Mouse (Mus musculus) lung, embryonic 16.5 days (tissue): ENCODE measurements around the gene Tha1. TPM values are rescaled to one million over a fixed set of nuclear protein-coding genes. Genes with fewer than 3 reads are reported as not detected.
A peak's percentile ranks its signal among the peaks of the same experiment; 100 is the strongest.

ENCODE experiments used
- ATAC-seq: fragments of 200-750 bp; cut with Nextera tagmentation; 2 replicates; pipeline ENCODE4 v1.8.0; 2017; ENCODE audit warnings: low read depth, mild to moderate bottlenecking, moderate library complexity
- H3K27ac ChIP-seq: fragments of 300-500 bp; sonication (generic); 2 replicates; pipeline ENCODE4 v1.5.1; 2014; ENCODE audit warnings: mild to moderate bottlenecking, control low read depth, low read length
- H3K27me3 ChIP-seq: fragments of 300-500 bp; sonication (generic); 2 replicates; pipeline ENCODE4 v1.6.1; 2014; ENCODE audit warnings: low read depth, low read length, mixed read lengths; ENCODE audit not compliant: control insufficient read depth, insufficient read depth
- H3K36me3 ChIP-seq: fragments of 300-500 bp; sonication (generic); 2 replicates; pipeline ENCODE4 v1.6.1; 2014; ENCODE audit warnings: low read length; ENCODE audit not compliant: control insufficient read depth, insufficient read depth
- H3K4me1 ChIP-seq: fragments of 300-500 bp; sonication (generic); replicated peaks from 2 replicates; pipeline ENCODE4 v1.6.1; 2014; ENCODE audit warnings: low read length, mixed read lengths; ENCODE audit not compliant: control insufficient read depth, insufficient read depth
- H3K4me2 ChIP-seq: fragments of 300-500 bp; sonication (generic); 2 replicates; pipeline ENCODE4 v1.6.1; 2014; ENCODE audit warnings: low read depth, low read length, control low read depth
- H3K4me3 ChIP-seq: fragments of 300-500 bp; sonication (generic); 2 replicates; pipeline ENCODE4 v1.5.1; 2014; ENCODE audit warnings: mild to moderate bottlenecking, low read length, control low read depth
- H3K9ac ChIP-seq: fragments of 300-500 bp; sonication (generic); 2 replicates; pipeline ENCODE4 v1.6.1; 2014; ENCODE audit warnings: low read length, control low read depth
- H3K9me3 ChIP-seq: fragments of 300-500 bp; sonication (generic); 2 replicates; pipeline ENCODE4 v1.6.1; 2016; ENCODE audit warnings: low read length; ENCODE audit not compliant: control insufficient read depth
- WGBS: fragments of 180-500 bp; shearing (Covaris S2); extraction: QIAGEN DNeasy Blood & Tissue Kit; methylation state at CpG from one replicate; pipeline ENCODE4 v1.1.7; 2014; 5-methylcytosine and 5-hydroxymethylcytosine counted together
- polyA plus RNA-seq: library from polyadenylated mRNA; unstranded; fragments of >200 nt; fragmentation: Nextera tagmentation; extraction: Ambion mirVana; gene quantifications from 2 replicates; pipeline ENCODE4 v1.2.1, GENCODE M21; 2015

Tha1 gene
- polyA plus RNA-seq, 1 experiment from 2014 or later, result 4.6 TPM

- Histone ChIP-seq H3K27ac (no peak overlapping the region), H3K4me2 (no peak overlapping the region), H3K9me3 (no peaks in the 10 kb centered on the region), H3K4me1 (peaks cover 26% of the 10 kb centered on the region), H3K4me3 (no peak overlapping the region), H3K27me3 (no peaks in the 10 kb centered on the region), H3K9ac (no peak overlapping the region), H3K36me3 (no peaks in the 10 kb centered on the region)
- no peak for ATAC-seq
- WGBS, result 24% methylated on average over 6 of the region's 6 CpGs
Observed at GRCm38 (mm10) chr11:117875681-117876080, 2.4 kb upstream of the Tha1 start.

GRCm38 (mm10) chr11:117874419-117874818 lies 1.1 kb upstream of the Tha1 start:
- Histone ChIP-seq H3K4me1 (peaks cover 25% of the 10 kb centered on the region), H3K9ac (no peak overlapping the region), H3K4me3 (no peak overlapping the region), H3K36me3 (no peaks in the 10 kb centered on the region), H3K9me3 (no peaks in the 10 kb centered on the region), H3K27me3 (no peaks in the 10 kb centered on the region), H3K27ac (no peak overlapping the region), H3K4me2 (no peak overlapping the region)
- no peak for ATAC-seq
- 54% methylated on average over 4 of the region's 4 CpGs for WGBS

- Histone ChIP-seq H3K4me3 (no peak overlapping the region), H3K36me3 (no peaks in the 10 kb centered on the region), H3K9me3 (no peaks in the 10 kb centered on the region), H3K27me3 (no peaks in the 10 kb centered on the region), H3K4me2 (peak overlapping the region; percentile 99; the same call in 1 of the 2 replicates), H3K27ac (no peak overlapping the region), H3K9ac (no peak overlapping the region), H3K4me1 (peaks cover 12% of the 10 kb centered on the region; the same call in 1 of the 2 replicates)
- WGBS, result 59% methylated on average over 12 of the region's 12 CpGs
- ATAC-seq, result no peak
Observed at GRCm38 (mm10) chr11:117871911-117872584, 1.2 kb downstream of the Tha1 start.

- Histone ChIP-seq H3K4me2 (no peak overlapping the region), H3K27ac (no peak overlapping the region), H3K9me3 (no peaks in the 10 kb centered on the region), H3K9ac (no peak overlapping the region), H3K36me3 (no peaks in the 10 kb centered on the region), H3K27me3 (no peaks in the 10 kb centered on the region), H3K4me1 (peaks cover 12% of the 10 kb centered on the region; the same call in 1 of the 2 replicates), H3K4me3 (no peak overlapping the region)
- WGBS, result 61% methylated on average over 5 of the region's 5 CpGs
- no peak for ATAC-seq
Observed at GRCm38 (mm10) chr11:117871376-117871775, 1.9 kb downstream of the Tha1 start.

GRCm38 (mm10) chr11:117870688-117871365 lies 2.5 kb downstream of the Tha1 start:
- Histone ChIP-seq H3K36me3 (no peaks in the 10 kb centered on the region), H3K4me3 (no peak overlapping the region), H3K9me3 (no peaks in the 10 kb centered on the region), H3K4me1 (peaks cover 12% of the 10 kb centered on the region; the same call in 1 of the 2 replicates), H3K9ac (no peak overlapping the region), H3K4me2 (no peak overlapping the region), H3K27ac (no peak overlapping the region), H3K27me3 (no peaks in the 10 kb centered on the region)
- WGBS, result 38% methylated on average over 12 of the region's 12 CpGs
- peak; percentile 26 for ATAC-seq

- peaks cover 3% of the 10 kb centered on the region; the same call in 1 of the 2 replicates for H3K27me3 ChIP-seq
- no peaks in the 10 kb centered on the region for H3K9me3 ChIP-seq
- ATAC-seq, result no peak
- no peak overlapping the region for H3K27ac ChIP-seq
- no peaks in the 10 kb centered on the region for H3K36me3 ChIP-seq
- no peak overlapping the region for H3K4me3 ChIP-seq
- H3K4me2 ChIP-seq, result no peak overlapping the region
- WGBS, result 39% methylated on average over 6 of the region's 6 CpGs
- no peaks in the 10 kb centered on the region for H3K4me1 ChIP-seq
- H3K9ac ChIP-seq, result no peak overlapping the region
Observed at GRCm38 (mm10) chr11:117865988-117866387, 7.3 kb downstream of the Tha1 start.

GRCm38 (mm10) chr11:117864805-117865204 lies 8.5 kb downstream of the Tha1 start:
- no peaks in the 10 kb centered on the region for H3K4me1 ChIP-seq
- WGBS, result 59% methylated on average over 2 of the region's 2 CpGs
- no peaks in the 10 kb centered on the region for H3K9me3 ChIP-seq
- H3K27me3 ChIP-seq, result peaks cover 14% of the 10 kb centered on the region
- H3K27ac ChIP-seq, result no peak overlapping the region
- no peak overlapping the region for H3K9ac ChIP-seq
- no peak overlapping the region for H3K4me2 ChIP-seq
- no peak for ATAC-seq
- no peaks in the 10 kb centered on the region for H3K36me3 ChIP-seq
- H3K4me3 ChIP-seq, result no peak overlapping the region

GRCm38 (mm10) chr11:117863174-117863856 lies 10.0 kb downstream of the Tha1 start:
- Histone ChIP-seq H3K9me3 (no peaks in the 10 kb centered on the region), H3K4me1 (no peaks in the 10 kb centered on the region), H3K27ac (no peak overlapping the region), H3K9ac (no peak overlapping the region), H3K27me3 (peaks cover 27% of the 10 kb centered on the region), H3K4me3 (no peak overlapping the region), H3K36me3 (no peaks in the 10 kb centered on the region), H3K4me2 (no peak overlapping the region)
- WGBS, result 40% methylated on average over 11 of the region's 11 CpGs
- no peak for ATAC-seq

- Histone ChIP-seq H3K4me1 (no peaks in the 10 kb centered on the region), H3K9me3 (no peaks in the 10 kb centered on the region), H3K27me3 (peaks cover 27% of the 10 kb centered on the region), H3K9ac (no peak within 1 kb of the TSS), H3K4me2 (no peak within 1 kb of the TSS), H3K27ac (no peak within 1 kb of the TSS), H3K36me3 (peaks cover 20% of the 10 kb centered on the region), H3K4me3 (no peak within 1 kb of the TSS)
- 6% methylated on average over 23 of the region's 23 CpGs for WGBS
- ATAC-seq, result no peak
Observed at GRCm38 (mm10) chr11:117860601-117861000, 12.7 kb downstream of the Tha1 start, which contains the start of gene Tmem235. Gene Tmem235 (plus strand): TSS chr11:117860752.
